In genomic region chr11:69368356-69369214, GRCm38 (mm10) we compare ENCODE assay signal across 8 mouse cellular contexts. TPM values are rescaled to one million over a fixed set of nuclear protein-coding genes. Genes with fewer than 3 reads are reported as not detected.
DNase-seq lines count a peak whose midpoint lies in the region; ATAC-seq and TF ChIP-seq lines count a peak whose summit lies in the region.

No protein-coding gene starts in this region.

- under 1% methylated on average over 97 of the region's 106 CpGs for WGBS in thymus, adult 2 months
- WGBS in intestine, postnatal 0 days = under 1% methylated on average over 62 of the region's 106 CpGs
- under 1% methylated on average over 58 of the region's 106 CpGs for WGBS in lung, adult 2 months

- peak overlapping the region; percentile 89 for H3K27ac ChIP-seq in thymus, adult 2 months (ENCODE audit: control insufficient read depth, insufficient read depth, low read length)
- H3K27ac ChIP-seq in intestine, postnatal 0 days (ENCODE audit: low read depth, low read length) = peak overlapping the region; percentile 99

- no peaks in the 10 kb centered on the region for H3K36me3 ChIP-seq in thymus, adult 2 months (ENCODE audit: control insufficient read depth, insufficient read depth, low read length)
- peaks cover 7% of the 10 kb centered on the region; the same call in 1 of the 2 replicates for H3K36me3 ChIP-seq in intestine, postnatal 0 days (ENCODE audit: control insufficient read depth, insufficient read depth)

- H3K4me3 ChIP-seq in thymus, adult 2 months (ENCODE audit: control insufficient read depth, insufficient read depth, low read length) = peak overlapping the region; percentile 90
- H3K4me3 ChIP-seq in intestine, postnatal 0 days (ENCODE audit: low read depth, low read length) = peak overlapping the region; percentile 96
- peak overlapping the region; percentile 98 for H3K4me3 ChIP-seq in lung, adult 2 months (replicated peaks; ENCODE audit: extremely low read depth, low read depth, low read length)

- no peaks in the 10 kb centered on the region for H3K9me3 ChIP-seq in intestine, postnatal 0 days (ENCODE audit: control insufficient read depth)

- no peaks in the 10 kb centered on the region for H3K27me3 ChIP-seq in thymus, adult 2 months (ENCODE audit: control insufficient read depth, insufficient read depth, low read length)
- no peaks in the 10 kb centered on the region for H3K27me3 ChIP-seq in intestine, postnatal 0 days (replicated peaks; ENCODE audit: control insufficient read depth, insufficient read depth, low read length)

- peaks cover 44% of the 10 kb centered on the region for H3K4me1 ChIP-seq in thymus, adult 2 months (replicated peaks; ENCODE audit: control insufficient read depth, insufficient read depth, low read length)
- peaks cover 29% of the 10 kb centered on the region for H3K4me1 ChIP-seq in intestine, postnatal 0 days (replicated peaks; ENCODE audit: control insufficient read depth, insufficient read depth, low read length)
- peaks cover 21% of the 10 kb centered on the region for H3K4me1 ChIP-seq in lung, adult 2 months (ENCODE audit: control insufficient read depth, insufficient read depth, low read length)

- H3K4me2 ChIP-seq in intestine, postnatal 0 days (replicated peaks; ENCODE audit: low read depth) = peak overlapping the region; percentile 95

- H3K9ac ChIP-seq in intestine, postnatal 0 days (ENCODE audit: low read depth, low read length) = peak overlapping the region; percentile 97

- peak; percentile 50 for DNase-seq in thymus, adult 2 months
- DNase-seq in thymus, adult 18-20 months = no peak
- DNase-seq in cerebellum, adult 9-10 months = peak; percentile 56
- DNase-seq in heart, adult 18-20 months = peak; percentile 40 to 57
- DNase-seq in lung, adult 2 months = peak; percentile 63
- DNase-seq in retina, embryonic 14.5 days (ENCODE audit: low spot score) = peak; percentile 63

- ATAC-seq in intestine, postnatal 0 days = peak; percentile 26; the same call in 1 of the 2 replicates
- ATAC-seq in granulocyte monocyte progenitor cell, adult 5-6 weeks (replicated peaks; ENCODE audit: poor library complexity, severe bottlenecking) = no peak

- no peak for TF ChIP-seq POLR2A in thymus, adult 2 months (IDR thresholded peaks at IDR 0.05; ENCODE audit: control insufficient read depth, extremely low read depth, insufficient read depth, low read length, poor library complexity)
- TF ChIP-seq POLR2A in lung, adult 2 months (IDR thresholded peaks at IDR 0.05; ENCODE audit: borderline replicate concordance, extremely low read depth, low read depth, low read length) = no peak

- TF ChIP-seq CTCF in thymus, adult 2 months (IDR thresholded peaks at IDR 0.05; ENCODE audit: borderline replicate concordance, control insufficient read depth, extremely low read depth, insufficient read depth, low read length, poor library complexity) = no peak
- TF ChIP-seq CTCF in intestine, postnatal 0 days (IDR thresholded peaks at IDR 0.05; ENCODE audit: low read depth) = no peak
- TF ChIP-seq CTCF in lung, adult 2 months (IDR thresholded peaks at IDR 0.05; ENCODE audit: insufficient read depth, low read length) = no peak

RNA-seq across cellular contexts. Expression of gene Chd3, which starts 0.6 kb away (rescaled TPM):
- polyA plus RNA-seq in thymus, adult 2 months (2012; rRNA removed) = 278 and 280 TPM in 2 replicates
- total RNA-seq in heart, adult 18-20 months (2021) = 10 to 100 TPM; 16.2 to 26.3 TPM
- 19.4 and 24.8 TPM in 2 replicates for polyA plus RNA-seq in intestine, postnatal 0 days (2015; fragmentation: Nextera tagmentation; extraction: Ambion mirVana)
- 120 and 135 TPM in 2 replicates for polyA plus RNA-seq in lung, adult 2 months (2012; rRNA removed)
- total RNA-seq in granulocyte monocyte progenitor cell, adult 5-6 weeks (2014; fragmentation: Nextera tagmentation) = 37.0 and 59.8 TPM in 2 replicates
- 26.9 and 37.7 TPM in 2 replicates for total RNA-seq in granulocyte monocyte progenitor cell, adult 5-6 weeks (2017)

RNA-seq across cellular contexts. Expression of gene Naa38, which starts 26.7 kb away (rescaled TPM):
- 139 and 170 TPM in 2 replicates for polyA plus RNA-seq in thymus, adult 2 months (2012; rRNA removed)
- total RNA-seq in heart, adult 18-20 months (2021) = 100 to 1,000 TPM; 112 to 118 TPM
- 159 and 164 TPM in 2 replicates for polyA plus RNA-seq in intestine, postnatal 0 days (2015; fragmentation: Nextera tagmentation; extraction: Ambion mirVana)
- polyA plus RNA-seq in lung, adult 2 months (2012; rRNA removed) = 129 and 141 TPM in 2 replicates
- total RNA-seq in granulocyte monocyte progenitor cell, adult 5-6 weeks (2014; fragmentation: Nextera tagmentation) = 164 and 170 TPM in 2 replicates
- 112 and 181 TPM in 2 replicates for total RNA-seq in granulocyte monocyte progenitor cell, adult 5-6 weeks (2017)

RNA-seq across cellular contexts. Expression of gene Cyb5d1, which starts 26.8 kb away (rescaled TPM):
- 37.2 and 41.5 TPM in 2 replicates for polyA plus RNA-seq in thymus, adult 2 months (2012; rRNA removed)
- 10 to 100 TPM; 30.2 to 32.2 TPM for total RNA-seq in heart, adult 18-20 months (2021)
- polyA plus RNA-seq in intestine, postnatal 0 days (2015; fragmentation: Nextera tagmentation; extraction: Ambion mirVana) = 8.6 and 8.9 TPM in 2 replicates
- polyA plus RNA-seq in lung, adult 2 months (2012; rRNA removed) = 21.9 and 24.7 TPM in 2 replicates
- total RNA-seq in granulocyte monocyte progenitor cell, adult 5-6 weeks (2014; fragmentation: Nextera tagmentation) = 22.8 and 25.2 TPM in 2 replicates
- 32.7 and 38.2 TPM in 2 replicates for total RNA-seq in granulocyte monocyte progenitor cell, adult 5-6 weeks (2017)

RNA-seq across cellular contexts. Expression of gene Rnf227, which starts 28.3 kb away (rescaled TPM):
- polyA plus RNA-seq in thymus, adult 2 months (2012; rRNA removed) = 3.3 and 4.1 TPM in 2 replicates
- total RNA-seq in heart, adult 18-20 months (2021) = under 1 TPM; 0.41 to 0.57 TPM
- polyA plus RNA-seq in intestine, postnatal 0 days (2015; fragmentation: Nextera tagmentation; extraction: Ambion mirVana) = 7.8 and 7.9 TPM in 2 replicates
- 1.0 and 4.3 TPM in 2 replicates for polyA plus RNA-seq in lung, adult 2 months (2012; rRNA removed)
- total RNA-seq in granulocyte monocyte progenitor cell, adult 5-6 weeks (2014; fragmentation: Nextera tagmentation) = 5.4 and 6.7 TPM in 2 replicates
- total RNA-seq in granulocyte monocyte progenitor cell, adult 5-6 weeks (2017) = 4.5 and 7.6 TPM in 2 replicates

RNA-seq across cellular contexts. Expression of gene Tmem88, which starts 29.4 kb away (rescaled TPM):
- polyA plus RNA-seq in thymus, adult 2 months (2012; rRNA removed) = 7.3 and 9.3 TPM in 2 replicates
- 10 to 100 TPM; 10.3 to 14.3 TPM for total RNA-seq in heart, adult 18-20 months (2021)
- polyA plus RNA-seq in intestine, postnatal 0 days (2015; fragmentation: Nextera tagmentation; extraction: Ambion mirVana) = 24.1 and 24.9 TPM in 2 replicates
- polyA plus RNA-seq in lung, adult 2 months (2012; rRNA removed) = 37.8 and 63.1 TPM in 2 replicates
- not detected in 2 replicates for total RNA-seq in granulocyte monocyte progenitor cell, adult 5-6 weeks (2014; fragmentation: Nextera tagmentation)
- total RNA-seq in granulocyte monocyte progenitor cell, adult 5-6 weeks (2017) = 0.56 TPM in 1 of 2 replicates, not detected in the other

Comparison
In these comparisons a context has a peak if more than half of its experiments do, and no peak if none do; other contexts are left out.
1. DNase-seq: peak in thymus, adult 2 months (single experiment), cerebellum, adult 9-10 months (single experiment), heart, adult 18-20 months (2 of 2), lung, adult 2 months (single experiment) and retina, embryonic 14.5 days (single experiment); none in thymus, adult 18-20 months (0 of 2).
2. Peak in every context shown above with its lines, with median percentiles within 50 percentile points of each other: H3K4me3 ChIP-seq.